16 mouse cellular contexts compared by ENCODE assay signal in the genomic region with DNA sequence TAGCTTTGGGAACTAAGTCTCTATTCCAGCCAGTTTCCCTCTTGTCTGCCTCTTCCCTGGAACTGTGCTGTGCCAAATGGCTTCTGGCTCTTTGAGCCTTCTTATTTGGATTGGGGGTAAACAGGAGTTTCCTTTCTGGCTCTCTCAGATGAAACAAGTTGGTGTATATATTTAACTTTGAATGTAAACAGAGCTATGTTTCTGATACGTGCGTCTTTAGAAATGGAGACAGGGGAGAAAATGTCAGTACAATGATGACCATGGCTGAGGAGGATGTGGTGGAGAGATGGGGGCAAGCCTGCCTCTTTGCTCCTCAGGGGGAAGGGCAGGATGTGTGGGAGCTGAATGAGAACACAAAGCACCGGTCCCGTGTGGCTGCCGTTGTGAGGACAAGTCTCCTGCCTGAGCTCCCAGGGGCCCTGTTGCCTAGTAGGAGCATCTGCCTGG. TPM values are rescaled to one million over a fixed set of nuclear protein-coding genes. Genes with fewer than 3 reads are reported as not detected.
DNase-seq lines count a peak whose midpoint lies in the region; ATAC-seq and TF ChIP-seq lines count a peak whose summit lies in the region.
"Had no signal": no experiment of that assay in that cellular context is flagged by ENCODE, and none has a peak within 500 bp of the region (broad histone marks: within the 10 kb centered on the region; RNA-seq: fewer than 3 reads in every experiment).

No protein-coding gene starts in this region.

- no peaks in the 10 kb centered on the region for H3K79me2 ChIP-seq in heart, adult 2 months (replicated peaks; ENCODE audit: control insufficient read depth, insufficient read depth, low read length)

- TF ChIP-seq CTCF in heart, adult 2 months (IDR thresholded peaks at IDR 0.05): no peak
- no peak for TF ChIP-seq CTCF in thymus, adult 2 months (IDR thresholded peaks at IDR 0.05; ENCODE audit: borderline replicate concordance, control insufficient read depth, extremely low read depth, insufficient read depth, low read length, poor library complexity)
- no peak for TF ChIP-seq CTCF in lung, postnatal 0 days (IDR thresholded peaks at IDR 0.05)
- TF ChIP-seq CTCF in hindbrain, postnatal 0 days (IDR thresholded peaks at IDR 0.05; ENCODE audit: low read depth): no peak

- intact Hi-C loops in heart, adult 2 months (cut with DNase I): no loop called here

- no peak overlapping the region for H3K4me2 ChIP-seq in heart, embryonic 12.5 days
- no peak overlapping the region for H3K4me2 ChIP-seq in lung, postnatal 0 days (replicated peaks; ENCODE audit: low read depth, low read length)
- no peak overlapping the region for H3K4me2 ChIP-seq in hindbrain, postnatal 0 days (ENCODE audit: low read depth, low read length)
- H3K4me2 ChIP-seq: liver, embryonic 13.5 days had no signal

- H3K4me1 ChIP-seq in heart, adult 2 months (ENCODE audit: control insufficient read depth, insufficient read depth, low read length): peaks cover 4% of the 10 kb centered on the region
- 0 out of 2 replicates have a peak, but pooled peaks cover 3% of the 10 kb centered on the region for H3K4me1 ChIP-seq in heart, embryonic 12.5 days (replicated peaks)
- H3K4me1 ChIP-seq in thymus, adult 2 months (replicated peaks; ENCODE audit: control insufficient read depth, insufficient read depth, low read length): 0 out of 2 replicates have a peak, but pooled peaks cover 3% of the 10 kb centered on the region
- peaks cover 21% of the 10 kb centered on the region; the same call in 1 of the 2 replicates for H3K4me1 ChIP-seq in lung, postnatal 0 days (ENCODE audit: insufficient read depth, low read depth, low read length)
- peaks cover 3% of the 10 kb centered on the region; the same call in 1 of the 2 replicates for H3K4me1 ChIP-seq in hindbrain, postnatal 0 days (ENCODE audit: insufficient read depth, low read length)

- no peaks in the 10 kb centered on the region for H3K27me3 ChIP-seq in heart, adult 2 months (ENCODE audit: control insufficient read depth, insufficient read depth, low read length)
- H3K27me3 ChIP-seq in heart, embryonic 12.5 days (replicated peaks): 0 out of 2 replicates have a peak, but pooled peaks cover 1% of the 10 kb centered on the region
- no peaks in the 10 kb centered on the region for H3K27me3 ChIP-seq in thymus, adult 2 months (ENCODE audit: control insufficient read depth, insufficient read depth, low read length)
- no peaks in the 10 kb centered on the region for H3K27me3 ChIP-seq in lung, postnatal 0 days (replicated peaks; ENCODE audit: insufficient read depth, low read length)
- no peaks in the 10 kb centered on the region for H3K27me3 ChIP-seq in hindbrain, postnatal 0 days (ENCODE audit: insufficient read depth, low read length)
- H3K27me3 ChIP-seq: liver, embryonic 13.5 days had no signal

- 0 out of 2 replicates have a peak, but pooled peaks have one; percentile 38 for TF ChIP-seq EP300 in heart, adult 2 months (IDR thresholded peaks at IDR 0.05; ENCODE audit: insufficient read depth, low read depth, low read length)
- peak; percentile 99 for TF ChIP-seq EP300 in lung, postnatal 0 days (IDR thresholded peaks at IDR 0.05)

- H3K9ac ChIP-seq in heart, adult 2 months (ENCODE audit: low read depth, low read length): no peak overlapping the region
- H3K9ac ChIP-seq in heart, embryonic 12.5 days: no peak overlapping the region
- H3K9ac ChIP-seq in lung, postnatal 0 days (replicated peaks; ENCODE audit: low read depth): no peak overlapping the region
- no peak overlapping the region for H3K9ac ChIP-seq in hindbrain, postnatal 0 days (replicated peaks; ENCODE audit: low read length)
- H3K9ac ChIP-seq: liver, embryonic 13.5 days had no signal

- no peak for DNase-seq in heart, adult 2 months
- DNase-seq in thymus, postnatal 14 days: peak; percentile 9
- DNase-seq in thymus, adult 2 months: no peak
- DNase-seq in lung, postnatal 0 days (ENCODE audit: low spot score): peak; percentile 78
- peak; percentile 27 for DNase-seq in thymus, postnatal 4 days
- DNase-seq in MN1 (ENCODE audit: low spot score): no peak
- no peak for DNase-seq in hindbrain, postnatal 0 days (ENCODE audit: low spot score)
- DNase-seq: adrenal gland, postnatal 25 days; B cell, adult 2 months; cerebellum, postnatal 25 days; kidney, postnatal 14 days; left cerebral cortex, postnatal 4 days; liver, embryonic 13.5 days; right cerebral cortex, adult 18-20 months had no signal

- H3K4me3 ChIP-seq in heart, adult 2 months: no peak overlapping the region
- H3K4me3 ChIP-seq in heart, embryonic 12.5 days: no peak overlapping the region
- no peak overlapping the region for H3K4me3 ChIP-seq in thymus, adult 2 months (ENCODE audit: control insufficient read depth, insufficient read depth, low read length)
- no peak overlapping the region for H3K4me3 ChIP-seq in lung, postnatal 0 days (ENCODE audit: low read depth, low read length)
- no peak overlapping the region for H3K4me3 ChIP-seq in hindbrain, postnatal 0 days (ENCODE audit: low read length)
- H3K4me3 ChIP-seq: liver, embryonic 13.5 days had no signal

- H3K9me3 ChIP-seq in heart, embryonic 12.5 days (replicated peaks): no peaks in the 10 kb centered on the region
- H3K9me3 ChIP-seq in lung, postnatal 0 days (ENCODE audit: low read length): no peaks in the 10 kb centered on the region
- H3K9me3 ChIP-seq in hindbrain, postnatal 0 days (ENCODE audit: low read length): no peaks in the 10 kb centered on the region
- H3K9me3 ChIP-seq: G1E; liver, embryonic 13.5 days had no signal

- no peak for ATAC-seq in heart, embryonic 12.5 days (ENCODE audit: insufficient number of reproducible peaks, low FRiP score)
- ATAC-seq in lung, postnatal 0 days: peak; percentile 91
- no peak for ATAC-seq in hindbrain, postnatal 0 days

- H3K36me3 ChIP-seq in heart, adult 2 months (ENCODE audit: control insufficient read depth, insufficient read depth, low read length): no peaks in the 10 kb centered on the region
- H3K36me3 ChIP-seq in heart, embryonic 12.5 days: no peaks in the 10 kb centered on the region
- no peaks in the 10 kb centered on the region for H3K36me3 ChIP-seq in thymus, adult 2 months (ENCODE audit: control insufficient read depth, insufficient read depth, low read length)
- no peaks in the 10 kb centered on the region for H3K36me3 ChIP-seq in lung, postnatal 0 days (ENCODE audit: insufficient read depth, low read length)
- H3K36me3 ChIP-seq in hindbrain, postnatal 0 days (ENCODE audit: insufficient read depth, low read length): no peaks in the 10 kb centered on the region
- H3K36me3 ChIP-seq: G1E; liver, embryonic 13.5 days had no signal

- peak overlapping the region; percentile 51 for H3K27ac ChIP-seq in heart, adult 2 months
- H3K27ac ChIP-seq in heart, embryonic 12.5 days (ENCODE audit: poor library complexity, severe bottlenecking): no peak overlapping the region
- H3K27ac ChIP-seq in thymus, adult 2 months (ENCODE audit: control insufficient read depth, insufficient read depth, low read length): no peak overlapping the region
- H3K27ac ChIP-seq in lung, postnatal 0 days (ENCODE audit: low read length): peak overlapping the region; percentile 61
- H3K27ac ChIP-seq in hindbrain, postnatal 0 days: no peak overlapping the region; the same call in 1 of the 2 replicates
- H3K27ac ChIP-seq: liver, embryonic 13.5 days had no signal

- 27% methylated on average over 5 of the region's 5 CpGs for WGBS in heart, adult 2 months
- 58% methylated on average over 5 of the region's 5 CpGs for WGBS in heart, embryonic 12.5 days
- WGBS in thymus, adult 2 months: 49% methylated on average over 5 of the region's 5 CpGs
- WGBS in lung, postnatal 0 days: 5% methylated on average over 5 of the region's 5 CpGs
- 60% methylated on average over 5 of the region's 5 CpGs for WGBS in hindbrain, postnatal 0 days

- no peak for TF ChIP-seq POLR2A in heart, adult 2 months (IDR thresholded peaks at IDR 0.05; ENCODE audit: insufficient read depth, low read depth, low read length)
- no peak for TF ChIP-seq POLR2A in thymus, adult 2 months (IDR thresholded peaks at IDR 0.05; ENCODE audit: control insufficient read depth, extremely low read depth, insufficient read depth, low read length, poor library complexity)

RNA-seq across cellular contexts. Expression of gene Snrk, which starts 25.3 kb away (rescaled TPM):
- 100 to 1,000 TPM; 142 to 163 TPM for total RNA-seq in heart, adult 2 months (2021)
- 68.0 and 89.8 TPM in 2 replicates for polyA plus RNA-seq in heart, adult 2 months (2012; rRNA removed)
- 53.4 and 62.3 TPM in 2 replicates for polyA plus RNA-seq in heart, embryonic 12.5 days (2016; fragmentation: Nextera tagmentation; extraction: Ambion mirVana)
- 50.0 and 54.2 TPM in 2 replicates for polyA plus RNA-seq in thymus, adult 2 months (2012; rRNA removed)
- polyA plus RNA-seq in lung, postnatal 0 days (2015; fragmentation: Nextera tagmentation; extraction: Ambion mirVana): 93.6 and 100 TPM in 2 replicates
- 82.3 and 95.6 TPM in 2 replicates for total RNA-seq in hindbrain, postnatal 0 days (2014; rRNA removed)
- polyA plus RNA-seq in hindbrain, postnatal 0 days (2015; fragmentation: Nextera tagmentation; extraction: Ambion mirVana): 67.1 and 68.5 TPM in 2 replicates

Comparison
In these comparisons a context has a peak if more than half of its experiments do, and no peak if none do; other contexts are left out.
1. DNase-seq: peak in thymus, postnatal 14 days (single experiment), lung, postnatal 0 days (single experiment) and thymus, postnatal 4 days (single experiment); none in heart, adult 2 months (0 of 2), thymus, adult 2 months (single experiment), MN1 (single experiment) and hindbrain, postnatal 0 days (single experiment).
2. H3K27ac ChIP-seq: peak in heart, adult 2 months (single experiment) and lung, postnatal 0 days (single experiment); none in heart, embryonic 12.5 days (single experiment), thymus, adult 2 months (single experiment) and hindbrain, postnatal 0 days (single experiment).